Mouse (Mus musculus) hindbrain, embryonic 16.5 days (tissue): ENCODE results near the gene Man2a2. TPM values are rescaled to one million over a fixed set of nuclear protein-coding genes. Genes with fewer than 3 reads are reported as not detected.
"Not testable (repeated sequence)": the region's sequence is repeated elsewhere in the genome, so short reads cannot be mapped to it uniquely, and the experiment has no call there.

Experiments
- ATAC-seq: fragments of 200-750 bp; cut with Nextera tagmentation; 2 replicates; pipeline ENCODE4 v1.8.0; 2017; ENCODE audit warnings: moderate TSS enrichment, moderate library complexity
- H3K27ac ChIP-seq: fragments of 300-500 bp; sonication (generic); 2 replicates; pipeline ENCODE4 v1.5.1; 2014; ENCODE audit warnings: low read depth, mild to moderate bottlenecking, control low read depth, low read length, moderate library complexity
- H3K27me3 ChIP-seq: fragments of 300-500 bp; sonication (generic); replicated peaks from 2 replicates; pipeline ENCODE4 v1.6.1; 2014; ENCODE audit warnings: low read length; ENCODE audit not compliant: control insufficient read depth, insufficient read depth
- H3K36me3 ChIP-seq: fragments of 300-500 bp; sonication (generic); 2 replicates; pipeline ENCODE4 v1.6.1; 2014; ENCODE audit warnings: mild to moderate bottlenecking, low read length, moderate library complexity, mixed read lengths; ENCODE audit not compliant: control insufficient read depth, insufficient read depth
- H3K4me1 ChIP-seq: fragments of 300-500 bp; sonication (generic); 2 replicates; pipeline ENCODE4 v1.6.1; 2014; ENCODE audit warnings: low read depth, low read length; ENCODE audit not compliant: control insufficient read depth, insufficient read depth
- H3K4me2 ChIP-seq: fragments of 300-500 bp; sonication (generic); 2 replicates; pipeline ENCODE4 v1.6.1; 2014; ENCODE audit warnings: mild to moderate bottlenecking, low read length, control low read depth, moderate library complexity
- H3K4me3 ChIP-seq: fragments of 300-500 bp; sonication (generic); 2 replicates; pipeline ENCODE4 v1.5.1; 2014; ENCODE audit warnings: mild to moderate bottlenecking, low read length, control low read depth, moderate library complexity
- H3K9ac ChIP-seq: fragments of 300-500 bp; sonication (generic); 2 replicates; pipeline ENCODE4 v1.6.1; 2014; ENCODE audit warnings: low read depth, mild to moderate bottlenecking, control low read depth, low read length, moderate library complexity
- H3K9me3 ChIP-seq: fragments of 300-500 bp; sonication (generic); 2 replicates; pipeline ENCODE4 v1.6.1; 2014; ENCODE audit warnings: mild to moderate bottlenecking, low read length, moderate library complexity; ENCODE audit not compliant: control insufficient read depth
- WGBS: fragments of 180-500 bp; shearing (Covaris S2); extraction: QIAGEN DNeasy Blood & Tissue Kit; methylation state at CpG from one replicate; pipeline ENCODE4 v1.1.7; 2014; 5-methylcytosine and 5-hydroxymethylcytosine counted together
- polyA plus RNA-seq: library from polyadenylated mRNA; unstranded; fragments of >200 nt; fragmentation: Nextera tagmentation; extraction: Ambion mirVana; gene quantifications from 2 replicates; pipeline ENCODE4 v1.2.1, GENCODE M21; 2015

The Man2a2 gene
- polyA plus RNA-seq, 1 experiment from 2014 or later: 20.7 TPM

DNA sequence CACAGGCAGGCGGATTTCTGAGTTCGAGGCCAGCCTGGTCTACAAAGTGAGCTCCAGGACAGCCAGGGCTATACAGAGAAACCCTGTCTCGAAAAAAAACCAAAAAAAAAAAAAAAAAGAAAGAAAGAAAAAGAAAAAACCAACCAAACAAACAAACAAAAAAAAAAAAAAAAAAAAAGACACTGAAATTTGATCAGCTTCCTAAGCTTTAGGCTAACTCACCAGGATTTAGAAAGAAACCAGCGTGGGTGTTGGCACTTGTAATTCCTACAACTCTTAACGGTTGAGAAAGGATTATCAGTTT lies 46.4 kb downstream of the Man2a2 start:
- not testable (repeated sequence) for ATAC-seq, H3K9me3 ChIP-seq, H3K4me3 ChIP-seq, H3K27me3 ChIP-seq, H3K9ac ChIP-seq
- 48% methylated on average over 4 of the region's 5 CpGs for WGBS
- peak overlapping the region; percentile 59; the same call in 1 of the 2 replicates for H3K27ac ChIP-seq
- H3K36me3 ChIP-seq: peaks cover 48% of the 10 kb centered on the region
- peaks cover 20% of the 10 kb centered on the region for H3K4me1 ChIP-seq
- peak overlapping the region; percentile 87 for H3K4me2 ChIP-seq

DNA sequence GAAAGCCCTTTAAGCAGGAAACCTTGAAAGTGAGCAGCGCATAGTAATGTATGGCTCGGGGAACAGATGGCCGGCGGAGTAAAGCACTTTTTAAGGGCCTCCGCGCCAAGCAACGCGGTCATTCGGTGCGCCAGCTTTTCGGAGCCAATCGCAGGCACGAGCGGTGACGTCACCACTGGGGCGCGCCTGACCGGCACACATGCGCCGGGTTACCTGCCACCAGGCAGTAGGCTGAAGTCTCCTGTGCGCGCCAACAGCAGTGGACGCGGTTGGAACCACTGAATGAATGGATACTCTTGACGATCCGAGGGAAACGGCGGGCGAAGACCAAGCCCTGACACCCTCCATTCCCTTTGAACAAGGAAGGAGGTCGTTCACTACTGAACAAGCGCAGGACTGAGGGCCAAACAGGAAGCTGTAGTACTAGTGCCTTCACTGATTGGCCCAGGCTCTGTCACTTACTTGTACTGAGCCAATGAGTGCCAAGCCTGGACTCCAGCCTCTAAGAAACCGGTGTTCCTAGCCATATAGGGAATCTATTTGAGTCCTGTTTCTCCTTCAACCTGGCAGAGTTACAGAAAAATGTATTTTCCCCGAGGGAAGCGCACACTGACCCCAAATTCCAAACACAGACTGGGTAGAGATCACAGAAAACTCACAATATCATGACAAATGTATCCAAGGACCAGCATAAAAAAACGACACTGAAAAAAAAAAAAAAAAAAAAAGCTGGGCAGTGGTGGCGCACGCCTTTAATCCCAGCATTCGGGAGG lies 46.9 kb downstream of the Man2a2 start, which contains the start of gene Rccd1:
Gene Rccd1 (minus strand): TSS at position 412 of the 773 bp plus-strand sequence.
- 2% methylated on average over 38 of the region's 38 CpGs for WGBS
- peak within 1 kb of the TSS; percentile 87 for H3K4me2 ChIP-seq
- H3K9me3 ChIP-seq: no peaks in the 10 kb centered on the region
- no peaks in the 10 kb centered on the region for H3K27me3 ChIP-seq
- H3K4me1 ChIP-seq: peaks cover 20% of the 10 kb centered on the region
- peak within 1 kb of the TSS; percentile 78 for H3K9ac ChIP-seq
- ATAC-seq: peak; percentile 99
- peaks cover 44% of the 10 kb centered on the region for H3K36me3 ChIP-seq
- H3K27ac ChIP-seq: peak within 1 kb of the TSS; percentile 95
- peak within 1 kb of the TSS; percentile 69 for H3K4me3 ChIP-seq

DNA sequence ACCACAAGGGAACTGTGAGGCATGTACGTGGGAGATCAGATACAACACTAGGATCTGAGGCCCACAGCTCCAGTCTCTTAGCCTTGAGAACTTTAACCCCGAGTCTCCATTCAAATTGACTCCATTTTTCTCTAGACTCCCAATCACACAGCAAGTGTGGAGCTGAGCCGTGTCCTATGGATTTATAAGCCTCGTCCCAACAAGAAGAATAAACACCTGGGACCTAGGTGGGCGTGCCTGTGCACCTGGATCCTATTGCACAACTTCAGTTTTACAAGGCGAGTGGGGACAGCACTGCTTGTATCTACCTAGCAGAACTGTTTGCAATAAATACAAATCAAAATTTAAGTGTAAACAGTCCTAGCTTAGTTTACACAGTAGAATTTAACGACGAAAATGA lies 47.8 kb downstream of the Man2a2 start:
- peak overlapping the region; percentile 95 for H3K27ac ChIP-seq
- no peak for ATAC-seq
- 21% methylated on average over 8 of the region's 8 CpGs for WGBS

DNA sequence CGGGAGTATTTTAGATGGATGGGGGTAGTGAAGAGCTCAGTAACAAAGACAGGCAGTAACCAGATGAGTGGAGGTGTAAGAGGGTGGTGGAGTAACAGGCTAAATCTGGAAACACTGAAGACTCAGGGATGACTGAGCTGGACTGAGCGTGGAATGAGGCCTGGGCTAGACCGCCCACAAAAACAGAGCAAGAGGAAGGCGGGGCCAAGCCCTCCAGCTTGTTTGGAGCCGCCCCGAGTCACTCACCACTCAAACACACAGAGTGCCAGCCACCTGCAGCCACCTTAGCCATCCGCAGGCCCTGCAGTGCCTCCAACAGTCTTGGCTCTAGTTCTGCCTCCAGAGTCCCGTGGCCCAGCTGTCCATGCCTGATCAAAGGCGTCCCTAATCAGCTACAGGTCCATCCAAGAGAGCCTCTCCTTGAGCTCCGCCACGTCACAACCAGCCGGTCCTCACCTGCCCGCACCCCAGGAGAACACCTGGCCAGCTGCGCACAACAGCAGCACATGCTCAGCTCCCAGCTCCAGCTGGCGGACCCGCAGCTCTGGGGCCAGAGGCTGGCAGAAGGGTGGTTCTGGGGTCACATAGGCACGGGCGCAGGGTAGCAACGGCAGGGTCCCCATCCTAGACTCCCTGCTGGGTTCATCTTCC lies 51.2 kb downstream of the Man2a2 start:
- Histone ChIP-seq H3K9ac (no peak overlapping the region), H3K4me2 (no peak overlapping the region), H3K4me3 (no peak overlapping the region), H3K36me3 (peaks cover 12% of the 10 kb centered on the region), H3K27ac (no peak overlapping the region), H3K4me1 (peaks cover 17% of the 10 kb centered on the region), H3K9me3 (no peaks in the 10 kb centered on the region), H3K27me3 (no peaks in the 10 kb centered on the region)
- WGBS: 80% methylated on average over 19 of the region's 19 CpGs
- ATAC-seq: no peak

More for the DNA sequence above, 47.8 kb downstream of the Man2a2 start:
- Histone ChIP-seq H3K4me3 (peak overlapping the region; percentile 69), H3K4me1 (peaks cover 20% of the 10 kb centered on the region), H3K36me3 (peaks cover 36% of the 10 kb centered on the region), H3K4me2 (peak overlapping the region; percentile 87), H3K9me3 (no peaks in the 10 kb centered on the region), H3K27me3 (no peaks in the 10 kb centered on the region), H3K9ac (peak overlapping the region; percentile 78)

DNA sequence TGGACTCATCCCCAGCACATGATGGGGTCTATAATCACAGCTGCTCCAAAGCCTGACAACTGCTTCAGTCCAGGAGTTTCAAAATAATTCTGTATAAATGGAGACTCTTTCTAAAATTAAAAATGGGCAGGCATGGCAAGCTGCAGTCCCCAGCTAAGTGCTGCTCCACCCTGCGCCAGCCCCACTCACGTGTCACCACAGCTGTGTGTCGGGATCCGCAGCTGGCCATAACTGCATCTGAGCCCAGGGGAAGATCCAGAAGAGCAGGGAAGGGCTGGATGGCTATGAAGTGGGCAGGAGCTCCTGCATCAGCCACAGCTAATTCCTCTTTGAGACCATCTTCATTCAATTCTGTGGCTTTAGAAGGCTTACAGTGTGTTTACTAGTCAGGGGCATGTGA lies 52.5 kb downstream of the Man2a2 start:
- Histone ChIP-seq H3K36me3 (peaks cover 15% of the 10 kb centered on the region), H3K9ac (no peak overlapping the region), H3K4me2 (no peak overlapping the region), H3K4me3 (no peak overlapping the region), H3K27ac (no peak overlapping the region), H3K27me3 (no peaks in the 10 kb centered on the region), H3K9me3 (no peaks in the 10 kb centered on the region), H3K4me1 (peaks cover 16% of the 10 kb centered on the region)
- no peak for ATAC-seq
- WGBS: 91% methylated on average over 4 of the region's 4 CpGs

DNA sequence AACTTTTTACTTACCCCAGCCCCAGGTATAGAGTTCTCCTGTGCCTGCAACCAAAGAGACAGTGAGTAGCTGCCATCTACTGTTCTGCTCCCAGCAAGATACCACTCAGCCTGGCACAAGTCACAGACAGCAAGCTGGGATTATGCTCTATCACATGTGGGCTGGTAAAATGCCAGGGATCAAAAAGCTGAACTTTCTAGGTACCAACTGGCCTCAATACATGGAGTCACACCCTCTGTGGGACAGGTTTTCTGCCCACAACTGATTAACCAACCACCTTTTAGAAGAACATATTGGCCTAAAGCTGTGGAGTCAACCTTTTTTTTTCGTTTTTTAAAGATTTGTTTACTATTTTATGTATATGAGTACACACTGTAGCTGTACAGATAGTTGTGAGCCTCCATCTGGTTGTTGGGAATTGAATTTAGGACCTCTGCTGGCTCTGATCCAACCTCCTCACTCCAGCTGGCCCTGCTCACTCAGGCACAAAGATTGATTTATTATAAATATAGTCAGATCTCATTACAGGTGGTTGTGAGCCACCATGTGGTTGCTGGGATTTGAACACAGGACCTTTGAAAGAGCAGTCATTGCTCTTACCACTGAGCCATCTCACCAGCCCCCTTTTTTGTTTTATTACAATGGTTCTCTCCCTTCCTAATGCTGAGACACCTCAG lies 53.6 kb downstream of the Man2a2 start:
- Histone ChIP-seq H3K36me3 (peaks cover 18% of the 10 kb centered on the region), H3K9ac (no peak overlapping the region), H3K27ac (no peak overlapping the region), H3K27me3 (no peaks in the 10 kb centered on the region), H3K4me2 (no peak overlapping the region), H3K9me3 (no peaks in the 10 kb centered on the region), H3K4me1 (peaks cover 6% of the 10 kb centered on the region; the same call in 1 of the 2 replicates), H3K4me3 (no peak overlapping the region)
- ATAC-seq: no peak
- WGBS: 68% methylated on average over 1 of the region's 1 CpGs

GRCm38 (mm10) chr7:80315733-80316132 lies 55.4 kb downstream of the Man2a2 start:
- Histone ChIP-seq H3K27me3 (no peaks in the 10 kb centered on the region), H3K9me3 (no peaks in the 10 kb centered on the region), H3K9ac (no peak overlapping the region), H3K4me2 (no peak overlapping the region), H3K4me3 (no peak overlapping the region), H3K27ac (no peak overlapping the region), H3K4me1 (no peaks in the 10 kb centered on the region), H3K36me3 (peaks cover 16% of the 10 kb centered on the region)
- no peak for ATAC-seq
- 91% methylated on average over 2 of the region's 2 CpGs for whole genome bisulfite sequencing

GRCm38 (mm10) chr7:80310771-80311170 lies 60.4 kb downstream of the Man2a2 start:
- Histone ChIP-seq H3K4me3 (no peak overlapping the region), H3K4me1 (no peaks in the 10 kb centered on the region), H3K27ac (no peak overlapping the region), H3K4me2 (no peak overlapping the region), H3K9ac (no peak overlapping the region), H3K27me3 (no peaks in the 10 kb centered on the region), H3K9me3 (no peaks in the 10 kb centered on the region), H3K36me3 (peaks cover 10% of the 10 kb centered on the region)
- no peak for ATAC-seq
- WGBS: 77% methylated on average over 7 of the region's 7 CpGs

DNA sequence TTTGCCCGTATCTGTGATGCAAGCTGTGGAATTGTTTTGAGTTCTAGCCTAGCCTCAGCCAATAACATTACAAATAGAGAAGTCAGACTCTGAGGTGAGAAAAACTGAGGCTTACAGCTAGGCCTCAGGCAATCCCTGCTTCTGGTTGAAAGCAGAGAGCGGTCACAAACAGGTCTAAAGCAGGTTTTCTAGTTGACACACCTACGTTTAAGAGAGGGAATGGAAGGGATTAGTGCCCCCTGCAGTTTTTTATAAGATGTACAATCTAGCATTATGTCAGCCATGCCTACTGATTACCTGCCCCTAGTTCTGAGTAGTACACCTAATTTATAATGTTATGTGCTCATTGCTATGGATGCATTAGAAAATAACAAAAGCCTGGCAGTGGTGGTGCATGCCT lies 63.4 kb downstream of the Man2a2 start:
- H3K9me3 ChIP-seq: no peaks in the 10 kb centered on the region
- H3K36me3 ChIP-seq: peaks cover 2% of the 10 kb centered on the region; the same call in 1 of the 2 replicates
- no peak overlapping the region for H3K9ac ChIP-seq
- no peak overlapping the region for H3K4me3 ChIP-seq
- WGBS: 93% methylated on average over 3 of the region's 3 CpGs
- no peak for ATAC-seq
- H3K27me3 ChIP-seq: no peaks in the 10 kb centered on the region
- H3K27ac ChIP-seq: no peak overlapping the region
- H3K4me1 ChIP-seq: no peaks in the 10 kb centered on the region
- no peak overlapping the region for H3K4me2 ChIP-seq
